In the genomic region with DNA sequence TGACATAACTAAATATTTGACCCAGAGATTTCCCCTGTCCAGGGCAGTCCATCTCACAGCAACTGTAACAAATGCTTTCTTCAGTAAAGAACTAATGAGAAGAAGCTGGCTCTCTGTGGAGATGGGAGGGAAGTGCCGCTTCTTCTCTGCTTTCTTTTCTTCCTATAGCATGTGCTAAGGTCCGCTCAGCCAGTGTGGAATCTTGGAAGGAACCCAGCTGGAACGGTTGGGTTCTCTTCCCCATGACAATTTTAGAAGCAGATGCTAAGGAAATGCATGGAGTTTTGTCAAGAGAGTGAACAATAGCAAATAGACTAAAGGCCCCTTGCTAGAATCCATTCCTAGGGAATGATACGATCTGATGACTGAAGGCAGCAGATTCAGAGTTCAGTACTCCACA, we compare ENCODE assay signal across 20 mouse cellular contexts.
DNase-seq lines count a peak whose midpoint lies in the region; ATAC-seq and TF ChIP-seq lines count a peak whose summit lies in the region.
"Had no signal": no experiment of that assay in that cellular context is flagged by ENCODE, and none has a peak within 500 bp of the region (broad histone marks: within the 10 kb centered on the region; RNA-seq: fewer than 3 reads in every experiment).

No protein-coding gene starts in this region.

- intact Hi-C loops in left cerebral cortex, postnatal 25 days (cut with DNase I), result no loop called here

- no peaks in the 10 kb centered on the region for H3K4me1 ChIP-seq in heart, embryonic 11.5 days (ENCODE audit: control insufficient read depth, insufficient read depth, low read length)
- H3K4me1 ChIP-seq: intestine, embryonic 15.5 days; megakaryocyte, embryonic 14.5 days had no signal

- DNase-seq in heart, adult 11 months, result peak; percentile 94
- peak in 1 of 2 experiments; percentile 26 for DNase-seq in layer of hippocampus, adult 2 months (ENCODE audit: low spot score in 2 of 2)
- no peak for DNase-seq in layer of hippocampus, postnatal 25 days (ENCODE audit: extremely low spot score in 1 of 2, low spot score in 1 of 2)
- DNase-seq in NIH3T3 (ENCODE audit: low read depth), result peak; percentile 14
- peak; percentile 27 to 76 for DNase-seq in left cerebral cortex, postnatal 25 days (ENCODE audit: low spot score in 2 of 2)
- no peak for DNase-seq in retina, postnatal 1 day
- DNase-seq in adrenal gland, postnatal 10 days, result no peak
- DNase-seq: adrenal gland, postnatal 25 days; cerebellum, adult 9-10 months; forebrain, postnatal 0 days; gastrocnemius, postnatal 14 days; thymus, postnatal 36 days had no signal

- no peak overlapping the region for H3K27ac ChIP-seq in heart, embryonic 11.5 days (ENCODE audit: low read depth, low read length)
- H3K27ac ChIP-seq in layer of hippocampus, adult 2 months, result 0 out of 2 replicates have a peak overlapping the region, but pooled peaks have one; percentile 10
- H3K27ac ChIP-seq: heart, embryonic 10.5 days; hindbrain, embryonic 14.5 days; intestine, embryonic 15.5 days; lung, embryonic 15.5 days had no signal

- H3K9me3 ChIP-seq in heart, embryonic 11.5 days (replicated peaks; ENCODE audit: control insufficient read depth, low read length), result no peaks in the 10 kb centered on the region
- H3K9me3 ChIP-seq: heart, embryonic 10.5 days; intestine, embryonic 15.5 days; lung, embryonic 15.5 days; megakaryocyte, embryonic 14.5 days had no signal

- no peaks in the 10 kb centered on the region for H3K27me3 ChIP-seq in heart, embryonic 11.5 days (ENCODE audit: control insufficient read depth, insufficient read depth, low read length)
- H3K27me3 ChIP-seq: intestine, embryonic 15.5 days; lung, embryonic 15.5 days; Patski had no signal

- H3K36me3 ChIP-seq in heart, embryonic 11.5 days (ENCODE audit: control insufficient read depth, insufficient read depth, low read length), result no peaks in the 10 kb centered on the region
- H3K36me3 ChIP-seq: heart, embryonic 10.5 days; intestine, embryonic 15.5 days; lung, embryonic 15.5 days had no signal

- H3K4me3 ChIP-seq in heart, embryonic 11.5 days (ENCODE audit: low read depth, low read length), result no peak overlapping the region
- H3K4me3 ChIP-seq in layer of hippocampus, adult 2 months, result no peak overlapping the region
- H3K4me3 ChIP-seq: heart, embryonic 10.5 days; intestine, embryonic 15.5 days; lung, embryonic 15.5 days; megakaryocyte, embryonic 14.5 days had no signal

- no peak overlapping the region for H3K4me2 ChIP-seq in heart, embryonic 11.5 days
- H3K4me2 ChIP-seq: hindbrain, embryonic 14.5 days; intestine, embryonic 15.5 days; lung, embryonic 15.5 days had no signal

- no peak overlapping the region for H3K9ac ChIP-seq in heart, embryonic 11.5 days (ENCODE audit: low read depth, low read length)
- H3K9ac ChIP-seq: forebrain, postnatal 0 days; hindbrain, embryonic 14.5 days; intestine, embryonic 15.5 days; lung, embryonic 15.5 days had no signal

- 75% methylated on average over 4 of the region's 4 CpGs for WGBS in heart, embryonic 11.5 days (ENCODE audit: insufficient replicate concordance)

- TF ChIP-seq CTCF in layer of hippocampus, adult 2 months (conservative IDR thresholded peaks at IDR 0.05), result no peak

- ATAC-seq in heart, embryonic 11.5 days (replicated peaks; ENCODE audit: insufficient number of reproducible peaks, low FRiP score, low TSS enrichment), result no peak
- ATAC-seq: activated CD4-positive, CD25-positive, alpha-beta regulatory T cell, adult 4 months; forebrain, postnatal 0 days; intestine, embryonic 15.5 days; Patski had no signal

Comparison
In these comparisons a context has a peak if more than half of its experiments do, and no peak if none do; other contexts are left out.
1. DNase-seq: peak in heart, adult 11 months (single experiment), NIH3T3 (single experiment) and left cerebral cortex, postnatal 25 days (2 of 2); none in layer of hippocampus, postnatal 25 days (0 of 2), retina, postnatal 1 day (single experiment) and adrenal gland, postnatal 10 days (single experiment).